ENCODE assay signal across 22 mouse cellular contexts in the genomic region with DNA sequence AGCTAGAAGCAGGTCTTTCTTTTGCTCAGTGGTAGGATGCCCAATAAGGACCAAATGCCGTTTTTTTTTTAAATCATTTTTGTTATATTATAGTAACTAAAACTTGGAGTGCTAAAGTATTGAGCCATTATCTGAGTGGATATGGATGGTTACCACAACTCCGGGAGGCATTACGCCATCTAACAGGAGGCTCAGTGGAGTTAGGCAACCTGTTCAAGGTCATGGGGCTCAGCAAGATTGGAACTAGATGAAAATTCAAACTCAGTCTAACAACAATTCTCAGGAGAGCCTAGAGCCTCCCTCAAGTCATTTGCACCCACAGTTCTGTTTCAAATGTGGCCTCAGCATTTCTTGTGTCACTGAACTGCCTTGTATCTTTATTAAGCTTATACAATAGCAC. TPM values are rescaled to one million over a fixed set of nuclear protein-coding genes. Genes with fewer than 3 reads are reported as not detected.
A peak's percentile ranks its signal among the peaks of the same experiment; 100 is the strongest.
DNase-seq lines count a peak whose midpoint lies in the region; ATAC-seq and TF ChIP-seq lines count a peak whose summit lies in the region.
"Had no signal": no experiment of that assay in that cellular context is flagged by ENCODE, and none has a peak within 500 bp of the region (broad histone marks: within the 10 kb centered on the region; RNA-seq: fewer than 3 reads in every experiment).

No protein-coding gene starts in this region.

- no peak for TF ChIP-seq EP300 in lung, postnatal 0 days (IDR thresholded peaks at IDR 0.05)

- H3K36me3 ChIP-seq in kidney, adult 2 months (ENCODE audit: control insufficient read depth, insufficient read depth, low read length): no peaks in the 10 kb centered on the region
- H3K36me3 ChIP-seq in lung, postnatal 0 days (ENCODE audit: insufficient read depth, low read length): no peaks in the 10 kb centered on the region
- H3K36me3 ChIP-seq: embryonic facial prominence, embryonic 13.5 days; heart, embryonic 10.5 days; hindbrain, embryonic 12.5 days had no signal

- no peak overlapping the region for H3K9ac ChIP-seq in lung, postnatal 0 days (replicated peaks; ENCODE audit: low read depth)
- H3K9ac ChIP-seq: embryonic facial prominence, embryonic 13.5 days; forebrain, embryonic 13.5 days; forebrain, postnatal 0 days; hindbrain, embryonic 12.5 days had no signal

- no peak overlapping the region for H3K4me2 ChIP-seq in lung, postnatal 0 days (replicated peaks; ENCODE audit: low read depth, low read length)
- H3K4me2 ChIP-seq: embryonic facial prominence, embryonic 13.5 days; forebrain, embryonic 13.5 days; hindbrain, embryonic 12.5 days had no signal

- TF ChIP-seq CTCF in kidney, adult 2 months (conservative IDR thresholded peaks at IDR 0.05; ENCODE audit: insufficient read depth, insufficient read length, low read depth, low read length): no peak
- TF ChIP-seq CTCF in lung, postnatal 0 days (IDR thresholded peaks at IDR 0.05): no peak

- no peaks in the 10 kb centered on the region for H3K9me3 ChIP-seq in lung, postnatal 0 days (ENCODE audit: low read length)
- H3K9me3 ChIP-seq: embryonic facial prominence, embryonic 13.5 days; forebrain, embryonic 13.5 days; heart, embryonic 10.5 days; hindbrain, embryonic 12.5 days had no signal

- ATAC-seq in lung, postnatal 0 days: no peak
- ATAC-seq in granulocyte monocyte progenitor cell, adult 5-6 weeks (replicated peaks; ENCODE audit: poor library complexity, severe bottlenecking): peak; percentile 47; the same call in 1 of the 2 replicates
- ATAC-seq: forebrain, embryonic 13.5 days; forebrain, postnatal 0 days; hindbrain, embryonic 16.5 days; inflammation-experienced regulatory T-cells, adult 6 months had no signal

- DNase-seq in adrenal gland, adult 2 months: peak; percentile 64
- no peak for DNase-seq in adrenal gland, postnatal 4 days (ENCODE audit: low spot score in 2 of 2)
- no peak for DNase-seq in kidney, adult 2 months
- DNase-seq in kidney, postnatal 36 days: no peak
- peak; percentile 34 for DNase-seq in lung, postnatal 36 days
- no peak for DNase-seq in lung, postnatal 0 days (ENCODE audit: low spot score)
- DNase-seq in neural tube, embryonic 10.5 days (ENCODE audit: extremely low spot score, low spot score): no peak
- DNase-seq: B cell, adult 2 months; cerebellum, adult 11-12 months; cerebellum, adult 9-11 months; cerebellum, postnatal 36 days; forebrain, postnatal 0 days; gastrocnemius, postnatal 14 days had no signal

- 75% methylated on average over 3 of the region's 3 CpGs for WGBS in kidney, adult 2 months
- 82% methylated on average over 3 of the region's 3 CpGs for WGBS in lung, postnatal 0 days

- peak overlapping the region; percentile 53; the same call in 1 of the 2 replicates for H3K27ac ChIP-seq in kidney, adult 2 months (ENCODE audit: insufficient read depth, low read depth, low read length)
- H3K27ac ChIP-seq in lung, postnatal 0 days (ENCODE audit: low read length): no peak overlapping the region
- H3K27ac ChIP-seq: forebrain, embryonic 13.5 days; heart, embryonic 10.5 days; hindbrain, embryonic 12.5 days had no signal

- H3K4me3 ChIP-seq in kidney, adult 2 months (ENCODE audit: insufficient read depth, low read depth, low read length): no peak overlapping the region
- no peak overlapping the region for H3K4me3 ChIP-seq in lung, postnatal 0 days (ENCODE audit: low read depth, low read length)
- H3K4me3 ChIP-seq: embryonic facial prominence, embryonic 13.5 days; forebrain, embryonic 13.5 days; heart, embryonic 10.5 days; hindbrain, embryonic 12.5 days had no signal

- no peak for TF ChIP-seq POLR2A in kidney, adult 2 months (IDR thresholded peaks at IDR 0.05; ENCODE audit: low read depth, low read length)

- no peaks in the 10 kb centered on the region for H3K27me3 ChIP-seq in kidney, adult 2 months (replicated peaks; ENCODE audit: control insufficient read depth, insufficient read depth, low read length)
- H3K27me3 ChIP-seq in lung, postnatal 0 days (replicated peaks; ENCODE audit: insufficient read depth, low read length): no peaks in the 10 kb centered on the region
- H3K27me3 ChIP-seq: embryonic facial prominence, embryonic 13.5 days; hindbrain, embryonic 12.5 days had no signal

- peaks cover 10% of the 10 kb centered on the region for H3K4me1 ChIP-seq in kidney, adult 2 months (ENCODE audit: control insufficient read depth, insufficient read depth, low read length)
- peaks cover 3% of the 10 kb centered on the region; the same call in 1 of the 2 replicates for H3K4me1 ChIP-seq in lung, postnatal 0 days (ENCODE audit: insufficient read depth, low read depth, low read length)

RNA-seq across cellular contexts. Expression of a gene that starts 12.9 kb away (rescaled TPM):
- total RNA-seq in adrenal gland, adult 2 months (2021): 1 to 10 TPM in 1 of 2 experiments, not detected in 1; 1.4 TPM
- polyA plus RNA-seq in adrenal gland, adult 2 months (2012; rRNA removed): 0.17 and 0.72 TPM in 2 replicates
- 1 to 10 TPM in 1 of 2 experiments, not detected in 1; 4.7 TPM for total RNA-seq in adrenal gland, postnatal 4 days (2021)
- polyA plus RNA-seq in kidney, adult 2 months (2012; rRNA removed): 22.3 and 28.8 TPM in 2 replicates
- 4.9 and 5.9 TPM in 2 replicates for polyA plus RNA-seq in lung, postnatal 0 days (2015; fragmentation: Nextera tagmentation; extraction: Ambion mirVana)
- total RNA-seq in granulocyte monocyte progenitor cell, adult 5-6 weeks (2014; fragmentation: Nextera tagmentation): not detected in 2 replicates
- not detected in 2 replicates for total RNA-seq in granulocyte monocyte progenitor cell, adult 5-6 weeks (2017)
- total RNA-seq: gastrocnemius, postnatal 14 days; heart, postnatal 4 days; MEL had no signal
- polyA plus RNA-seq: heart, embryonic 10.5 days; hindbrain, embryonic 12.5 days had no signal

Comparison
In these comparisons a context has a peak if more than half of its experiments do, and no peak if none do; other contexts are left out.
1. DNase-seq: peak in adrenal gland, adult 2 months (single experiment) and lung, postnatal 36 days (single experiment); none in adrenal gland, postnatal 4 days (0 of 2), kidney, adult 2 months (single experiment), kidney, postnatal 36 days (0 of 2), lung, postnatal 0 days (single experiment) and neural tube, embryonic 10.5 days (single experiment).